Mouse (Mus musculus) kidney, postnatal 0 days (tissue): ENCODE measurements at regions not wholly inside any gene's neighbourhood (a gene's known extent, or its start where the extent isn't known, plus 50 kb on each side); places are given as distances from the start of the nearest gene placed in this dataset.

ENCODE experiments used
- ATAC-seq: fragments of 200-750 bp; cut with Nextera tagmentation; replicated peaks from 2 replicates; pipeline ENCODE4 v1.8.0; 2017; ENCODE audit warnings: low read depth, moderate number of reproducible peaks, moderate TSS enrichment, moderate library complexity; ENCODE audit not compliant: low FRiP score
- DNase-seq: peaks from one replicate; pipeline ENCODE4 v3.0.0-alpha.2; 2016; ENCODE audit warnings: low spot score
- H3K27ac ChIP-seq: fragments of 300-500 bp; sonication (generic); 2 replicates; pipeline ENCODE4 v1.5.1; 2014; ENCODE audit warnings: mild to moderate bottlenecking
- H3K27me3 ChIP-seq: fragments of 300-500 bp; sonication (generic); 2 replicates; pipeline ENCODE4 v1.6.1; 2014; ENCODE audit warnings: low read length, mixed read lengths; ENCODE audit not compliant: insufficient read depth
- H3K36me3 ChIP-seq: fragments of 300-500 bp; sonication (generic); 2 replicates; pipeline ENCODE4 v1.6.1; 2014; ENCODE audit warnings: low read length, mixed read lengths; ENCODE audit not compliant: insufficient read depth
- H3K4me1 ChIP-seq: fragments of 300-500 bp; sonication (generic); replicated peaks from 2 replicates; pipeline ENCODE4 v1.6.1; 2014; ENCODE audit warnings: antibody characterized with exemption, low read length, mixed read lengths; ENCODE audit not compliant: insufficient read depth
- H3K4me2 ChIP-seq: fragments of 300-500 bp; sonication (generic); 2 replicates; pipeline ENCODE4 v1.6.1; 2014; ENCODE audit warnings: mild to moderate bottlenecking, low read length, moderate library complexity, mixed read lengths
- H3K4me3 ChIP-seq: fragments of 300-500 bp; sonication (generic); replicated peaks from 2 replicates; pipeline ENCODE4 v1.5.1; 2014; ENCODE audit warnings: low read depth, low read length
- H3K9ac ChIP-seq: fragments of 300-500 bp; sonication (generic); 2 replicates; pipeline ENCODE4 v1.6.1; 2014; ENCODE audit warnings: low read depth, low read length
- H3K9me3 ChIP-seq: fragments of 300-500 bp; sonication (generic); replicated peaks from 2 replicates; pipeline ENCODE4 v1.6.1; 2016; ENCODE audit warnings: low read length, inconsistent platforms, mixed read lengths
- CTCF ChIP-seq: IDR thresholded peaks from 2 replicates; pipeline ENCODE4 v1.5.1; 2016; ENCODE audit warnings: antibody characterized with exemption, low read depth, mild to moderate bottlenecking, moderate library complexity
- WGBS: fragments of 180-500 bp; shearing (Covaris S2); extraction: QIAGEN DNeasy Blood & Tissue Kit; methylation state at CpG from one replicate; pipeline ENCODE4 v1.1.7; 2014; 5-methylcytosine and 5-hydroxymethylcytosine counted together

DNA sequence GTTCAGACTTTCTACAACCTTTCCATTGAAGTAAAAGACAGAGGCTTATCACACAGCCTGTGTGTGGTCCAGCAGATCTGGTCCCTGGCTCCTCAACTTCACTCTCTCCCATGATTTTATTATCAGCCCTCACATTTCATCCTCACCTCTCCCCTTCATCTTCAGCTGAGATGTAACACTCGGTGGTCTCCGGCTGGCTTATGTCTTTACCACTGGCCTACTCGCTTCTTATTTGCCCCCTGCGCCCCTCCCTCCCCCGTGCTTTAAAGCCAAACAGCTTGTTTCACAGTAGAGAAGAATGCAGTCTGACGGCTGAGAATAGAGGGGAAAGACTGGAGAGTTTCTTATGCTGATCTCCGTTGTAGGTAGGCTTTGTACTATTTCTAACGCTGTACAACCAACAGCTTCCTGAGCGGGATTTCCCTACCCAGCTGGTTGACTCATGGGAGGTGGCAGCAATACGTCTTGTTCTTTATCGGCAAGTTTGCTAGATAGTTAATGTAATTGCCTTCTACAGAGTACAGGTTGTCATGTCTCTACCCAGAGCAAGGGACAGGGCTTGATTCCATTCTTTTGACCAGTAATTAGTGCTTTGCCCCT, 152.9 kb upstream of the Cmc1 start:
- no peak overlapping the region for H3K4me3 ChIP-seq
- H3K36me3 ChIP-seq, result no peaks in the 10 kb centered on the region
- no peak overlapping the region for H3K27ac ChIP-seq
- WGBS, result 65% methylated on average over 11 of the region's 11 CpGs
- no peak overlapping the region for H3K9ac ChIP-seq
- no peak overlapping the region for H3K4me2 ChIP-seq
- DNase-seq (no peak), ATAC-seq (no peak)
- no peak for TF ChIP-seq CTCF
- no peaks in the 10 kb centered on the region for H3K4me1 ChIP-seq
- no peaks in the 10 kb centered on the region for H3K9me3 ChIP-seq
- H3K27me3 ChIP-seq, result no peaks in the 10 kb centered on the region

GRCm38 (mm10) chr9:118318357-118319140, 159.5 kb upstream of the Eomes start:
- Histone ChIP-seq H3K4me3 (no peak overlapping the region), H3K4me1 (no peaks in the 10 kb centered on the region), H3K27me3 (no peaks in the 10 kb centered on the region), H3K9ac (no peak overlapping the region), H3K4me2 (no peak overlapping the region), H3K27ac (no peak overlapping the region), H3K36me3 (no peaks in the 10 kb centered on the region), H3K9me3 (no peaks in the 10 kb centered on the region)
- no peak for TF ChIP-seq CTCF
- 73% methylated on average over 18 of the region's 18 CpGs for WGBS
- DNase-seq (no peak), ATAC-seq (no peak)

DNA sequence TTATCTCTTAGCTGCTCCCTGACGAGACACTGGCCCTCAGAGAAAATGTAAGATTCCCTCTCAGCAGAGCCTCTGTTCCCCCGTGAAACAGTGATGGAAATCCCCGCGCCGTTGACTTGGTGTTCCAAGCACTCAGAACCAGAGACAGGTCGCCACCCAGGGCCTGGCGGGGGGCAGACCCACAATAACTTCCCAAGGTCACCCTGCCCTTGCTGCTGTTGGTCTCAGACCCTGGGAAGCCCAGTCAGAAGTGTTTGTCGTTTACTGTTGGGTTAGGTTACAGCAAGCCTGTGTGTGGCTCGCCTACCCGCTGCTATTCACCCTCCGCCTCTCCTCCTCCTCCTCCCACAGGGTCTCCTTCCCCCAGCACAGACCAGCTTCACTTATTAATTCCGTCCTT, 154.2 kb upstream of the Eomes start:
- H3K4me1 ChIP-seq, result no peaks in the 10 kb centered on the region

GRCm38 (mm10) chr9:118326656-118327055, 151.4 kb upstream of the Eomes start:
- Histone ChIP-seq H3K4me2 (no peak overlapping the region), H3K27ac (no peak overlapping the region), H3K9ac (no peak overlapping the region), H3K4me3 (no peak overlapping the region), H3K27me3 (no peaks in the 10 kb centered on the region), H3K4me1 (no peaks in the 10 kb centered on the region), H3K36me3 (no peaks in the 10 kb centered on the region), H3K9me3 (no peaks in the 10 kb centered on the region)
- WGBS, result 63% methylated on average over 9 of the region's 9 CpGs
- DNase-seq (no peak), ATAC-seq (no peak)
- no peak for TF ChIP-seq CTCF

More for the DNA sequence above, 154.2 kb upstream of the Eomes start:
- WGBS, result 36% methylated on average over 12 of the region's 12 CpGs
- H3K9ac ChIP-seq, result no peak overlapping the region
- peak; percentile 24 for DNase-seq
- H3K36me3 ChIP-seq, result no peaks in the 10 kb centered on the region
- no peak overlapping the region for H3K27ac ChIP-seq
- no peak overlapping the region for H3K4me2 ChIP-seq
- no peak for ATAC-seq
- TF ChIP-seq CTCF, result no peak
- no peaks in the 10 kb centered on the region for H3K27me3 ChIP-seq
- no peak overlapping the region for H3K4me3 ChIP-seq
- H3K9me3 ChIP-seq, result no peaks in the 10 kb centered on the region

DNA sequence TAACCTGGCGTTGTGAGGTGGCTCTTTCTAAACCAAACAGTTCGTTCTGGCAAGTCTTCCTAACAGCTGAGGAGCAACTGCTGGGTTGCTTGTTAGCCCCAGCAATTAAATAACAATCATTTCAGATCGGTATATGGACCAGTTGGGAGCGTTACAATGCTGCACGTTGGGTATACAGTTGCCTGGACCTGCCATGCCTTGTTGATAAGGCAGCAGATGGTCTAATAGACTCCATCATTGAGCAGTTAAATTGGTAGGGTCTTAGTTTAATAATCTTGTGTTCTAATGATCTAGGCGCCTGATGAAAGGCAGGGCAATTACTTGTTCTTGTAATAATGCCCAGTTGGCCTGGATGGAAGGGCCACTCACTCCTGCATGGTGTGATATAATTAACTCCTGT, 150.1 kb upstream of the Eomes start:
- no peaks in the 10 kb centered on the region for H3K36me3 ChIP-seq
- no peak for TF ChIP-seq CTCF
- no peaks in the 10 kb centered on the region for H3K9me3 ChIP-seq
- H3K9ac ChIP-seq, result no peak overlapping the region
- no peak overlapping the region for H3K4me2 ChIP-seq
- H3K4me1 ChIP-seq, result no peaks in the 10 kb centered on the region
- WGBS, result 82% methylated on average over 6 of the region's 6 CpGs
- ATAC-seq (no peak), DNase-seq (no peak)
- no peak overlapping the region for H3K27ac ChIP-seq
- H3K4me3 ChIP-seq, result no peak overlapping the region
- no peaks in the 10 kb centered on the region for H3K27me3 ChIP-seq

DNA sequence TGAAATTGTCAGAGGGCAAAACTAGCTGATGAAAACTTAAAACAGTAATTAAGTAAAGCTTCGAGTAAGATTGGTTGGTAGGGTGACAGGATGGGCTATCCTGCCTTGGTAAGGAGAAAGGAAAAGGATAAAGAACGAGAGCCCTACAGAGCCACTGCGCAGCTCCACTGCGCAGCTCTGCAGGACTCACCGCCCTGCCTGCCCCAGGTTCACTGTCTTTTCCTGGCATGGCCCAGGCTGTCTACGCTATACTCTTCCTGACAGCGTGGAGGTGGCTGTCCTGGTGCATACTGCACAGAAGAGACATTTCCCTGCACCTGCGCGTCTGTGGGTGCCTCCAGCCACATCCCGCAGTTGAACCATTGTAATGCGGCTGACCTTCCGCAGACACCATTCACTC, 136.6 kb upstream of the Eomes start:
- no peaks in the 10 kb centered on the region for H3K9me3 ChIP-seq
- no peaks in the 10 kb centered on the region for H3K4me1 ChIP-seq
- WGBS, result 42% methylated on average over 12 of the region's 12 CpGs
- H3K27me3 ChIP-seq, result no peaks in the 10 kb centered on the region
- H3K9ac ChIP-seq, result no peak overlapping the region
- no peak overlapping the region for H3K4me3 ChIP-seq
- DNase-seq (no peak), ATAC-seq (no peak)
- H3K36me3 ChIP-seq, result no peaks in the 10 kb centered on the region
- no peak for TF ChIP-seq CTCF
- H3K4me2 ChIP-seq, result peak overlapping the region; percentile 42
- no peak overlapping the region for H3K27ac ChIP-seq

- no peak for DNase-seq
- Histone ChIP-seq H3K36me3 (no peaks in the 10 kb centered on the region), H3K9ac (no peak overlapping the region), H3K27me3 (no peaks in the 10 kb centered on the region), H3K4me2 (no peak overlapping the region), H3K27ac (no peak overlapping the region), H3K9me3 (no peaks in the 10 kb centered on the region), H3K4me3 (no peak overlapping the region), H3K4me1 (no peaks in the 10 kb centered on the region)
- no peak for TF ChIP-seq CTCF
- WGBS, result 96% methylated on average over 10 of the region's 10 CpGs
- ATAC-seq, result no peak
Observed at GRCm38 (mm10) chr9:118354911-118355310, 123.1 kb upstream of the Eomes start.
